Mouse (Mus musculus) layer of hippocampus, postnatal 14 days (tissue): ENCODE results near the gene Ank2. TPM values are rescaled to one million over a fixed set of nuclear protein-coding genes. Genes with fewer than 3 reads are reported as not detected.

Experiments used
- DNase-seq, 2 experiments: peaks; one replicate each; pipeline ENCODE4 v3.0.0; 2021 to 2022; ENCODE audit warnings: low spot score in 2 of 2, mixed read lengths in 1 of 2
- total RNA-seq, 2 experiments: library from RNA; stranded (reverse); gene quantifications; 2 replicates each; pipeline ENCODE4 v1.2.3; 2021

The Ank2 gene
- total RNA-seq, 2 experiments from 2014 or later = 837 to 918 TPM

GRCm38 (mm10) chr3:127295921-127296320, 203.2 kb downstream of the Ank2 start:
- DNase-seq = no peak

- DNase-seq = no peak
Measured at GRCm38 (mm10) chr3:127294610-127295349, 204.4 kb downstream of the Ank2 start.

- DNase-seq = no peak
Measured at GRCm38 (mm10) chr3:127294079-127294478, 205.1 kb downstream of the Ank2 start.

GRCm38 (mm10) chr3:127293479-127293874, 205.7 kb downstream of the Ank2 start:
- DNase-seq = peak; percentile 69 to 91

GRCm38 (mm10) chr3:127292864-127293478, 206.2 kb downstream of the Ank2 start:
- no peak for DNase-seq

- no peak for DNase-seq
Measured at GRCm38 (mm10) chr3:127282277-127282676, 216.9 kb downstream of the Ank2 start.

GRCm38 (mm10) chr3:127281390-127281789, 217.8 kb downstream of the Ank2 start:
- no peak for DNase-seq

- no peak for DNase-seq
Measured at GRCm38 (mm10) chr3:127280376-127280775, 218.8 kb downstream of the Ank2 start.

GRCm38 (mm10) chr3:127275953-127276352, 223.2 kb downstream of the Ank2 start:
- no peak for DNase-seq

- no peak for DNase-seq
Measured at GRCm38 (mm10) chr3:127272801-127273200, 226.3 kb downstream of the Ank2 start.

- DNase-seq = no peak
Measured at GRCm38 (mm10) chr3:127269616-127270015, 229.5 kb downstream of the Ank2 start.

GRCm38 (mm10) chr3:127267846-127268245, 231.3 kb downstream of the Ank2 start:
- DNase-seq = no peak

- DNase-seq = peak in 1 of 2 experiments; percentile 44
Measured at GRCm38 (mm10) chr3:127265732-127266131, 233.4 kb downstream of the Ank2 start.

- no peak for DNase-seq
Measured at GRCm38 (mm10) chr3:127265182-127265581, 234.0 kb downstream of the Ank2 start.

- no peak for DNase-seq
Measured at GRCm38 (mm10) chr3:127260786-127261166, 238.4 kb downstream of the Ank2 start.

- DNase-seq = no peak
Measured at GRCm38 (mm10) chr3:127260007-127260785, 239.0 kb downstream of the Ank2 start.

- DNase-seq = no peak
Measured at GRCm38 (mm10) chr3:127258466-127259075, 240.6 kb downstream of the Ank2 start.

- DNase-seq = no peak
Measured at GRCm38 (mm10) chr3:127257969-127258368, 241.2 kb downstream of the Ank2 start.

- peak; percentile 27 to 49 for DNase-seq
Measured at GRCm38 (mm10) chr3:127257279-127257925, 241.7 kb downstream of the Ank2 start.

- DNase-seq = no peak
Measured at GRCm38 (mm10) chr3:127256681-127257080, 242.5 kb downstream of the Ank2 start.

GRCm38 (mm10) chr3:127250930-127251329, 248.2 kb downstream of the Ank2 start:
- DNase-seq = no peak
